Mouse (Mus musculus): ENCODE data around the gene Bbof1.

GRCm38 (mm10) chr12:84451801-84452200 lies 42.9 kb downstream of the Bbof1 start:
- TF ChIP-seq ZNF384 (IDR thresholded peaks at IDR 0.05; ENCODE audit: low read depth, low read length) = no peak
- TF ChIP-seq MAFK (IDR thresholded peaks at IDR 0.05; ENCODE audit: insufficient read depth, low read depth, low read length) = no peak
- TF ChIP-seq CHD2 (IDR thresholded peaks at IDR 0.05; ENCODE audit: low read depth, low read length) = no peak
- TF ChIP-seq ZC3H11A (IDR thresholded peaks at IDR 0.05; ENCODE audit: borderline replicate concordance, low read depth, low read length) = no peak
